Mouse (Mus musculus) left cerebral cortex, adult 11 months (tissue): Measurements from ENCODE around the gene Mrpl40.

Source experiments
- DNase-seq: peaks from one replicate; pipeline ENCODE4 v3.0.0; 2022; ENCODE audit warnings: low spot score

The Mrpl40 gene

GRCm38 (mm10) chr16:18828630-18829029 is 48.0 kb downstream of the Mrpl40 start:
- no peak for DNase-seq

DNA sequence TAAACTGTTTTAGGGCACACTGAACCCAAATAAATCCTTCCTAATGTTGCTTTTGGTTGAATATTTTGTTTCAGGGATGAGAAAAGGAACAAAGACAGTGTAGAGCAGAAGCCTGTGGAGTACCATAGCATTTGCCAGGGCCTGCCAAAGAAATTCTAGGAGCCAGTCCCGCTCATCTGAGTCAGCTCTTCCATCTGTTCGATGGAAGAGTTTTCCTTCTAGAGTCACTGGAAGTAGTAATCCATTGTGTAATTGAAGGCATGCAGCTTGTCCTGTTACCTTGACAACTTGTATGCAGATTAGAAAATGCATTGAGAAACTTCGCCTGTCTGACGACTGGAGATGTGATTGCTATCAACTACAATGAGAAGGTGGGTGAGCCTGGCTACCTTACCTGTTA is 53.7 kb downstream of the Mrpl40 start:
- DNase-seq, result no peak

GRCm38 (mm10) chr16:18822356-18822755 is 54.3 kb downstream of the Mrpl40 start:
- DNase-seq, result no peak
